Mouse (Mus musculus) midbrain, embryonic 11.5 days (tissue): ENCODE results near the gene 3300002I08Rik. TPM values are rescaled to one million over a fixed set of nuclear protein-coding genes. Genes with fewer than 3 reads are reported as not detected.
"Not testable (repeated sequence)": the region's sequence is repeated elsewhere in the genome, so short reads cannot be mapped to it uniquely, and the experiment has no call there.

Experiments
- ATAC-seq: fragments of 200-750 bp; cut with Nextera tagmentation; 2 replicates; pipeline ENCODE4 v1.8.0; 2017; ENCODE audit warnings: moderate TSS enrichment, moderate library complexity; ENCODE audit not compliant: low FRiP score
- DNase-seq: peaks from one replicate; pipeline ENCODE4 v3.0.0; 2015; ENCODE audit warnings: low spot score; ENCODE audit errors: missing footprints
- H3K27ac ChIP-seq: fragments of 300-500 bp; sonication (generic); 2 replicates; pipeline ENCODE4 v1.5.1; 2014; ENCODE audit warnings: low read depth, low read length
- H3K27me3 ChIP-seq: fragments of 300-500 bp; sonication (generic); 2 replicates; pipeline ENCODE4 v1.6.1; 2014; ENCODE audit warnings: mild to moderate bottlenecking, low read length, moderate library complexity, mixed read lengths; ENCODE audit not compliant: control insufficient read depth, insufficient read depth
- H3K36me3 ChIP-seq: fragments of 300-500 bp; sonication (generic); 2 replicates; pipeline ENCODE4 v1.6.1; 2014; ENCODE audit warnings: mild to moderate bottlenecking, low read length, moderate library complexity, mixed read lengths; ENCODE audit not compliant: control insufficient read depth, insufficient read depth
- H3K4me1 ChIP-seq: fragments of 300-500 bp; sonication (generic); 2 replicates; pipeline ENCODE4 v1.6.1; 2014; ENCODE audit warnings: low read length; ENCODE audit not compliant: control insufficient read depth, insufficient read depth
- H3K4me2 ChIP-seq: fragments of 300-500 bp; sonication (generic); 2 replicates; pipeline ENCODE4 v1.6.1; 2014; ENCODE audit warnings: mild to moderate bottlenecking, moderate library complexity
- H3K4me3 ChIP-seq: fragments of 300-500 bp; sonication (generic); 2 replicates; pipeline ENCODE4 v1.5.1; 2014; ENCODE audit warnings: low read depth, low read length
- H3K9ac ChIP-seq: fragments of 300-500 bp; sonication (generic); 2 replicates; pipeline ENCODE4 v1.6.1; 2014; ENCODE audit warnings: low read length
- H3K9me3 ChIP-seq: fragments of 300-500 bp; sonication (generic); 2 replicates; pipeline ENCODE4 v1.6.1; 2016; ENCODE audit warnings: low read length; ENCODE audit not compliant: control insufficient read depth
- WGBS: fragments of 180-500 bp; shearing (Covaris S2); extraction: QIAGEN DNeasy Blood & Tissue Kit; methylation state at CpG from one replicate; pipeline ENCODE4 v1.1.7; 2014; 5-methylcytosine and 5-hydroxymethylcytosine counted together
- polyA plus RNA-seq: library from polyadenylated mRNA; unstranded; fragments of >200 nt; fragmentation: Nextera tagmentation; extraction: Ambion mirVana; gene quantifications from 2 replicates; pipeline ENCODE4 v1.2.1, GENCODE M21; 2014

Gene 3300002I08Rik
- polyA plus RNA-seq: 10.1 and 10.8 TPM in 2 replicates

DNA sequence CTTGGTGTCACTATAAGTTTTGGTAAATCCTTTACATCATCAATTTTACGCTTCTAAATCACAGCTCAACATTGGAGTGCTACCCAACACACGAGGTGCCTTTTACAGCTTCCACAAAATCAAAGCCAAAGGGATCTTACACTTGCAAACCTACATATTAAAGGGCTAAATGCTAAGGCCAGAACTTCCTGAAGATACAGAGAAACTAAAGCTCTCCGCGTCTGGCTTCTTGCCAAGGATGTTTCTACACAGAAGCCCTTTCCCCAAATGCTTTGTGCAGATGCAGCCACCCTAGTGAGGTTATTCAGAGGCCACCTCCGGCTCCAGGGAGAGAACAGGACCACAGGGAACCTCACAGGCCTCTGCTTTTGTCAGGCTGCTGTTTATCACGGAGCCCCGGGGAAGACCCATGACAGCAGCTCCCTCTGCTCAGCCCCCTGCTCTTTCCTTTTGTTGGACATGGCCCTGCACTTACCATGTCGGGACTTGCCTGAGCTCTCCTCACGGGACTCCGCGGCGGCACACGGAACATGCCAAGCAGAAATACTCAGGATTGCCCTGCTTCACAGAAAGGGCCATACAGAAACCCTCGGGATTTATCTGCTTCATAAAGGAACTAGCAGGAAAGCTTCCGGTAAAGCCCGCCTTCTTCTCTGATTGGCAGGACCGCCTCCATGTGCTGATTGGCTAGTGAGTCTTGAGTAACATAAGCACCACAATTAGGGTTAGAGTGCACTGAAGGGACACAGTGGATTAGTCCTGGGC, at the start of gene 3300002I08Rik:
TSS of gene 3300002I08Rik (minus strand) at position 653 of the 765 bp plus-strand sequence.
- peak; percentile 100 for ATAC-seq
- peak within 1 kb of the TSS; percentile 40 for H3K4me2 ChIP-seq
- peak; percentile 95 for DNase-seq
- not testable (repeated sequence) for H3K4me1 ChIP-seq, H3K27me3 ChIP-seq, H3K9me3 ChIP-seq, H3K36me3 ChIP-seq
- H3K27ac ChIP-seq: peak within 1 kb of the TSS; percentile 47; the same call in 1 of the 2 replicates
- 3% methylated on average over 16 of the region's 17 CpGs for WGBS
- peak within 1 kb of the TSS; percentile 77 for H3K9ac ChIP-seq
- peak within 1 kb of the TSS; percentile 53 for H3K4me3 ChIP-seq

DNA sequence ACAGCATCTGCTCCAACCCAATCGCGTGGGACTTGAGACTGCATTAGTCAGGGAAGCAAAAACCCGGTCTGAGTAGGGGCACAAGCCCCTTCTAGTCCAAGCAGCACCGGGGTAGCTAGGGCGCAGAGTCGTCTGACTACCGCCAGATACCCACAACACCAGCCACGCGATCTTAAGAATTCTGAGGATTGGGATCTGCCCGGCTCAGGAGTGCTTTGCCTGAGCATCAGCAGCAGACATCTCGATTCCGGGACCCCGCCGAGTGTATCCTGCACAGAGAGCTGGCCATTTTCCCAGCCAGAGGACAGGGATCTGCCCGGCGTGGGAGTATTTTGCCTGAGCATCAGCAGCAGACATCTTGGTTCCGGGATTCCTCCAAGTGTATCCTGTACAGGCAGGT, 49.6 kb upstream of the 3300002I08Rik start:
- not testable (repeated sequence) for H3K27ac ChIP-seq, H3K9me3 ChIP-seq, ATAC-seq, DNase-seq, H3K4me3 ChIP-seq, H3K27me3 ChIP-seq, H3K9ac ChIP-seq, H3K4me1 ChIP-seq, H3K4me2 ChIP-seq, H3K36me3 ChIP-seq
- 91% methylated on average over 17 of the region's 17 CpGs for WGBS

DNA sequence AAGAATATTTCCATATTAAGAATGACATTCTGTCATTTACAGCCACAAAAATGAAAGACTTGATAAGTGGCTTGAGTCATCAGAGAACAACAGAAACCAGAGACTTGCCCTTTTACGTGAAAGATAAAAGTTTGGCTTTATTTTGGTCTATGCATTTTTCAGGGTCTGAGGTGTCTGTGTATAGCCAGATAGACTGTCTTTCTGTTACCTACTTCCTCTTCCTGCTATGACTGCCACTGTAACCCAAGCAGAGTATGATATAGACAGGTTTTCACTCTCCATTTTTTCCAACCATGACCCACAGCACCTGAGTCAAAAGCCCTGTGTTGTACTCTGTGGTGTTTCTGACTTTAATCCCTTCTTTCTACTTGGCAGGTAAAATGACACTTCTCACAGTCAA, 27.6 kb upstream of the 3300002I08Rik start:
- Histone ChIP-seq H3K9me3 (no peaks in the 10 kb centered on the region; the same call in 1 of the 2 replicates), H3K27me3 (no peaks in the 10 kb centered on the region), H3K4me1 (no peaks in the 10 kb centered on the region), H3K9ac (no peak overlapping the region), H3K4me3 (no peak overlapping the region), H3K36me3 (no peaks in the 10 kb centered on the region), H3K27ac (no peak overlapping the region), H3K4me2 (no peak overlapping the region)
- DNase-seq (no peak), ATAC-seq (no peak)
- WGBS: 83% methylated on average over 1 of the region's 1 CpGs

DNA sequence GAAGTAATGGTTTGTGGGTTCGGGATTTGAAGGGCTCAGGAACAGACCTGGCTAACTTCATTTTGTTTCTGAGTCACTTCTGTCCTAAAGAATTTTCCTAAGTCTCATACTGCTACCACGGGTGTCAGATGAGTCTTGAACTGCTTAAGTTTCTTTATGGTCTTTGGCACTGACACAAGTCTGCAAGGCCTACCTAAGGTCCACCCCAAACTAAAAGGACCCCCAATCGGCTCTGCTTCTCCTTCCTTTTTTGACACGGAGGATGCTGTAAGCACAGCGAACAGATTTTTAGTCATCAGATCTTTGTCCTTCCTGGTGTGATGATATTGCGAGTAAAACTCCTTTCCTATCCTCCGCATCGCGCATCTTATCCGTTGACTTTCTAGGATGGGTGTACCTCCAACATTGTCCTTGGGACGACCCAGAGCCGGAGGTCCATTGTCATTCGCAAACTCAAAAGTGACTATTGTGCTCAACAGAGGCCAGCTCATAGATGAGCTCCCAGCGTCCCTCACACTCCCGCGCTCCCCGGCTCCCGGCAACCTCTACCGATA, 23.1 kb upstream of the 3300002I08Rik start:
- H3K36me3 ChIP-seq, H3K9ac ChIP-seq, H3K27ac ChIP-seq, H3K9me3 ChIP-seq, DNase-seq, H3K4me1 ChIP-seq, H3K27me3 ChIP-seq, ATAC-seq, H3K4me3 ChIP-seq, H3K4me2 ChIP-seq: not testable (repeated sequence)
- 95% methylated on average over 18 of the region's 19 CpGs for WGBS

DNA sequence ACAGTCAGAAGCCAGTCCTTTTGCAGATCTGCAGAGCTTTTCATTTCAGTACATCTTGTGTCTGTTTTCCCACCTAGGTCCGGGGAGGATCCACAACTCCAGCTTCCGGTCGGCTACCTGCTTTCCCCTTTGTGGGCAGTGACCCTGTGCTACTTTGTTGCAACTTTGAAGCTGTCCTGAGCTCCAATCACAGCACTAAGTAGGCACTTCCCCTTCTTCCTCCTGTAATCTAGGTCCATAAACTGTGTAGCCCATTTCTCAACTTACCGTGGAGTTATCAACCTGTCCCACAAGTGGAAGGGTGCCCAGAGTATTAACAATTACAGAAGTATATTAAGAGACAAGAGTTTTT, 289 bp upstream of the 3300002I08Rik start:
- WGBS: 12% methylated on average over 4 of the region's 4 CpGs
- H3K27me3 ChIP-seq: no peaks in the 10 kb centered on the region
- no peaks in the 10 kb centered on the region for H3K9me3 ChIP-seq
- H3K4me1 ChIP-seq: no peaks in the 10 kb centered on the region
- ATAC-seq (peak; percentile 71), DNase-seq (peak; percentile 95)
- peak overlapping the region; percentile 53 for H3K4me3 ChIP-seq
- no peaks in the 10 kb centered on the region for H3K36me3 ChIP-seq
- H3K9ac ChIP-seq: peak overlapping the region; percentile 77; the same call in 1 of the 2 replicates
- H3K4me2 ChIP-seq: peak overlapping the region; percentile 40
- H3K27ac ChIP-seq: no peak overlapping the region

DNA sequence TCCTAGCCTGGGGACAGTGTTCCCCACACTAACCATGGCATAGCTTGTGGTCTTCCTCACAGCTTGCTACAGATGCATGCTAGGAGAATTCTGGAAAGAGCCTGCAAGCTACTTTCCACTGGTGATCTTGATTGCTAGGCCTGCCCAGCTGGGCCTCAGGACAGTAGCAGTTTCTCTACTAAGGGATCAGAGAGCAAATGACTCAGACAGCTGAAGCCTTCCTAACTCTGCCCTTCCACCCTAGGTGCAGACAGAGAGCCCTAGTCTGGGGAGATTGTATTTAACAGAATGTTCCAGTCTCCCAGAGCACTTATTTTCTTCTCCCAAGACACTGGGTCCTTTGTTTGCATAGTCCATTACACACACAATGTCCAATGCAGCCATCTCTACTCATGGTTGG, 5.4 kb downstream of the 3300002I08Rik start:
- H3K4me1 ChIP-seq, H3K9ac ChIP-seq, H3K27ac ChIP-seq, ATAC-seq, H3K4me2 ChIP-seq, H3K36me3 ChIP-seq, H3K9me3 ChIP-seq, DNase-seq, H3K27me3 ChIP-seq, H3K4me3 ChIP-seq: not testable (repeated sequence)

DNA sequence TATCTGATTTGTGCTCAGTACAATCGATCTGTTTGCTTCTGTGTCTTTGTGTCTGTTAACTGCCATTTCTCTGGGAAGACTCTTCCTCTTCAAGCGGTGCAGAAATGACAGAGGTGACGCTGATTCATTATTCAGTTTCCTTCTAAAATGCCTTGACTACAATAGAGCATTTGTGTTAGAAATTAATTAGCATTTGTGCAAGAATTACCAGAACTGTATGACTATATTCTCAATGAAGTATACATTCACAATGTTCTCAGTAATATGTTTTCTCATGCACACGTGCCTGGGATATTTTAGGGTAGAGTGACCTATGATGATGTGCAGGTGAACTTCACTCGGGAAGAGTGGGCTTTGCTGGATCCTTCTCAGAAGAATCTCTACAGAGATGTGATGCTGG, 39.2 kb downstream of the 3300002I08Rik start, which contains the start of gene Gm10130:
TSS of gene Gm10130 (plus strand) at position 301 of the 400 bp plus-strand sequence.
- WGBS: 91% methylated on average over 5 of the region's 5 CpGs
- H3K27me3 ChIP-seq: no peaks in the 10 kb centered on the region
- H3K4me2 ChIP-seq: no peak within 1 kb of the TSS
- H3K9ac ChIP-seq: no peak within 1 kb of the TSS
- H3K4me1 ChIP-seq: no peaks in the 10 kb centered on the region
- H3K27ac ChIP-seq: no peak within 1 kb of the TSS
- peaks cover 6% of the 10 kb centered on the region; the same call in 1 of the 2 replicates for H3K36me3 ChIP-seq
- no peak for DNase-seq
- no peak within 1 kb of the TSS for H3K4me3 ChIP-seq
- no peak for ATAC-seq
- H3K9me3 ChIP-seq: peaks cover 21% of the 10 kb centered on the region; the same call in 1 of the 2 replicates

DNA sequence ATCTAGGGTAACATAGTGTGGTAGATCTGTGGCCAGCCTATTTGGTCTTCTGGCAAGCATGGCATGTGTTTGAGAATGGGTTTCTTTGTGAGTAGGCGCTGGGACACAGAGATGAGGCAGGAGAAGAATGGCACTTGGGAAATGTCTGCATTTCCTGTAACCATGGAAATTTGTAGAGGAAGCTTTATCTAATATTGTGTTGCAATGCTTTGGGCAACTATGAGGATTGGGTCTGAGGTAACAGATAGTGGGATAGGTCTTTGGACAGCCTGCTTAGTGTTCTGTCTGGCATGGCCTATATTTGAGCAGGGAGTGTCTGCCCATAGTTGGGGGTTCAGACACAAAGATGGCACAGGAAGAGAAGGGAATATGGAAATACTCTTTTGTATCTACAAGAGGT, 43.6 kb downstream of the 3300002I08Rik start:
- no peak overlapping the region for H3K27ac ChIP-seq
- 96% methylated on average over 1 of the region's 1 CpGs for WGBS
- no peaks in the 10 kb centered on the region for H3K27me3 ChIP-seq
- peaks cover 6% of the 10 kb centered on the region; the same call in 1 of the 2 replicates for H3K36me3 ChIP-seq
- DNase-seq (no peak), ATAC-seq (no peak)
- H3K9me3 ChIP-seq: peaks cover 25% of the 10 kb centered on the region; the same call in 1 of the 2 replicates
- H3K4me1 ChIP-seq: no peaks in the 10 kb centered on the region
- no peak overlapping the region for H3K4me3 ChIP-seq
- no peak overlapping the region for H3K4me2 ChIP-seq
- no peak overlapping the region for H3K9ac ChIP-seq

DNA sequence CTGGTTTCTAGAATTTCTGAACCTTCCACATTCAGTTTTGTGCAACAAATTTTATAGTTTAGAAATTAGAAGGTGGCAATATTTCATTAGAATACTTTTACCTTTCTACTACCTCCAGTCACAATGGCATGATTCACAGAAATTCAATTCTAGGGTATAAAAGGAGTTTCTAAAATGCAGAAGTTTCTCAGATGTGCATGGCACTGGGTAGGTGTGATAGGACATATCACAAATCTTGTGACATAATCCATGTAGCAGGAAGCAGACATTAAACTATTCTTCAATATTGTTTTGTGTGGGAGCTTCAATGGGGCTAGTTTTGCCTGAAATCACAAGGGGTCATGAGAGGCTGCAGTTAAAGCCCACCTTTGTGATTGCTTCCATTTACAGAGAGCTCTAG, 46.4 kb downstream of the 3300002I08Rik start:
- H3K4me1 ChIP-seq: no peaks in the 10 kb centered on the region
- H3K9me3 ChIP-seq: peaks cover 18% of the 10 kb centered on the region; the same call in 1 of the 2 replicates
- H3K4me2 ChIP-seq: no peak overlapping the region
- no peaks in the 10 kb centered on the region for H3K27me3 ChIP-seq
- peaks cover 6% of the 10 kb centered on the region; the same call in 1 of the 2 replicates for H3K36me3 ChIP-seq
- no peak for ATAC-seq
- H3K9ac ChIP-seq: no peak overlapping the region
- H3K27ac ChIP-seq: no peak overlapping the region
- DNase-seq: no peak
- no peak overlapping the region for H3K4me3 ChIP-seq
